Mouse (Mus musculus): ENCODE results near the gene Zfc3h1. TPM values are rescaled to one million over a fixed set of nuclear protein-coding genes. Genes with fewer than 3 reads are reported as not detected.

Gene Zfc3h1
- 7.2 and 9.7 TPM in 2 replicates for polyA plus RNA-seq (2012)

GRCm38 (mm10) chr10:115384221-115385017 is at the start of gene Zfc3h1, which contains the start of gene Thap2:
TSS of gene Zfc3h1 (plus strand) at chr10:115384959.
TSS of gene Thap2 (minus strand) at chr10:115384443.
- TF ChIP-seq GATA1 (IDR thresholded peaks at IDR 0.05; ENCODE audit: low read length), result no peak

- no peak for TF ChIP-seq GATA1 (IDR thresholded peaks at IDR 0.05; ENCODE audit: low read length)
These were observed 47.9 kb upstream of the Zfc3h1 start for GRCm38 (mm10) chr10:115336901-115337300.

- TF ChIP-seq GATA1 (IDR thresholded peaks at IDR 0.05; ENCODE audit: low read length), result no peak
These were observed 44.9 kb upstream of the Zfc3h1 start for GRCm38 (mm10) chr10:115339820-115340328.

GRCm38 (mm10) chr10:115342771-115343425 is 41.9 kb upstream of the Zfc3h1 start:
- TF ChIP-seq GATA1 (IDR thresholded peaks at IDR 0.05; ENCODE audit: low read length), result no peak

- TF ChIP-seq GATA1 (IDR thresholded peaks at IDR 0.05; ENCODE audit: low read length), result no peak
These were observed 38.3 kb upstream of the Zfc3h1 start for GRCm38 (mm10) chr10:115346444-115346843.

- no peak for TF ChIP-seq GATA1 (IDR thresholded peaks at IDR 0.05; ENCODE audit: low read length)
These were observed 36.6 kb upstream of the Zfc3h1 start for GRCm38 (mm10) chr10:115348131-115348530.

- TF ChIP-seq GATA1 (IDR thresholded peaks at IDR 0.05; ENCODE audit: low read length), result no peak
These were observed 35.7 kb upstream of the Zfc3h1 start for GRCm38 (mm10) chr10:115349029-115349428.

GRCm38 (mm10) chr10:115349509-115349908 is 35.2 kb upstream of the Zfc3h1 start:
- TF ChIP-seq GATA1 (IDR thresholded peaks at IDR 0.05; ENCODE audit: low read length), result no peak

- TF ChIP-seq GATA1 (IDR thresholded peaks at IDR 0.05; ENCODE audit: low read length), result no peak
These were observed 33.9 kb upstream of the Zfc3h1 start for GRCm38 (mm10) chr10:115350810-115351397.

GRCm38 (mm10) chr10:115354553-115354952 is 30.2 kb upstream of the Zfc3h1 start:
- TF ChIP-seq GATA1 (IDR thresholded peaks at IDR 0.05; ENCODE audit: low read length), result no peak

GRCm38 (mm10) chr10:115355016-115355415 is 29.7 kb upstream of the Zfc3h1 start:
- no peak for TF ChIP-seq GATA1 (IDR thresholded peaks at IDR 0.05; ENCODE audit: low read length)

- TF ChIP-seq GATA1 (IDR thresholded peaks at IDR 0.05; ENCODE audit: low read length), result no peak
These were observed 28.7 kb upstream of the Zfc3h1 start for GRCm38 (mm10) chr10:115356106-115356505.

GRCm38 (mm10) chr10:115358216-115358919 is 26.4 kb upstream of the Zfc3h1 start:
- TF ChIP-seq GATA1 (IDR thresholded peaks at IDR 0.05; ENCODE audit: low read length), result no peak

GRCm38 (mm10) chr10:115359066-115359465 is 25.7 kb upstream of the Zfc3h1 start:
- TF ChIP-seq GATA1 (IDR thresholded peaks at IDR 0.05; ENCODE audit: low read length), result no peak

- TF ChIP-seq GATA1 (IDR thresholded peaks at IDR 0.05; ENCODE audit: low read length), result no peak
These were observed 22.7 kb upstream of the Zfc3h1 start, which contains the start of gene Tmem19 for GRCm38 (mm10) chr10:115361840-115362622. TSS of gene Tmem19 (minus strand) at chr10:115362501.

Data from G1E-ER4 (cell line).